Mouse (Mus musculus) large intestine, adult 2 months (tissue): ENCODE data around the gene Tpst2. TPM values are rescaled to one million over a fixed set of nuclear protein-coding genes. Genes with fewer than 3 reads are reported as not detected.

Source experiments
- DNase-seq: peaks from one replicate; pipeline ENCODE4 v3.0.0-alpha.2; 2012; ENCODE audit warnings: low read depth, low spot score
- WGBS: fragments of 180-500 bp; shearing (Covaris S2); methylation state at CpG from one replicate; pipeline ENCODE4 v1.1.7; 2018; 5-methylcytosine and 5-hydroxymethylcytosine counted together
- polyA plus RNA-seq: library from polyadenylated mRNA; depleted of rRNA; stranded (reverse); fragments of >200 nt; gene quantifications from 2 replicates; pipeline ENCODE4 v1.2.3, GENCODE M21; 2012

Tpst2 gene
- polyA plus RNA-seq, 1 experiment = 24.6 TPM

- 75% methylated on average over 6 of the region's 6 CpGs for WGBS
- no peak for DNase-seq
These were observed 44.4 kb downstream of the Tpst2 start for GRCm38 (mm10) chr5:112320936-112321335.

GRCm38 (mm10) chr5:112321376-112321775 lies 44.9 kb downstream of the Tpst2 start:
- no peak for DNase-seq
- WGBS = 82% methylated on average over 4 of the region's 4 CpGs

GRCm38 (mm10) chr5:112323246-112323645 lies 46.8 kb downstream of the Tpst2 start:
- DNase-seq = no peak
- 87% methylated on average over 6 of the region's 6 CpGs for WGBS

- DNase-seq = no peak
- WGBS = 6% methylated on average over 24 of the region's 24 CpGs
These were observed 48.4 kb downstream of the Tpst2 start for GRCm38 (mm10) chr5:112324637-112325545.

- peak; percentile 64 for DNase-seq
- 5% methylated on average over 48 of the region's 48 CpGs for WGBS
These were observed 49.3 kb downstream of the Tpst2 start, which contains the start of gene Tfip11 for GRCm38 (mm10) chr5:112325546-112326445. Gene Tfip11, plus strand, starts transcription at chr5:112326358.

GRCm38 (mm10) chr5:112326446-112327009 lies 50.0 kb downstream of the Tpst2 start:
- no peak for DNase-seq
- WGBS = 1% methylated on average over 33 of the region's 33 CpGs

GRCm38 (mm10) chr5:112327854-112328253 lies 51.4 kb downstream of the Tpst2 start:
- DNase-seq = no peak
- WGBS = 89% methylated on average over 15 of the region's 15 CpGs

GRCm38 (mm10) chr5:112329805-112330564 lies 53.5 kb downstream of the Tpst2 start:
- 90% methylated on average over 14 of the region's 14 CpGs for WGBS
- no peak for DNase-seq

- 24% methylated on average over 2 of the region's 2 CpGs for WGBS
- no peak for DNase-seq
These were observed 59.0 kb downstream of the Tpst2 start for GRCm38 (mm10) chr5:112335473-112335872.

GRCm38 (mm10) chr5:112337004-112337403 lies 60.5 kb downstream of the Tpst2 start:
- DNase-seq = no peak
- WGBS = 91% methylated on average over 22 of the region's 22 CpGs

- no peak for DNase-seq
- WGBS = 41% methylated on average over 7 of the region's 7 CpGs
These were observed 62.7 kb downstream of the Tpst2 start for GRCm38 (mm10) chr5:112339215-112339614.

GRCm38 (mm10) chr5:112342463-112343204 lies 66.1 kb downstream of the Tpst2 start, which contains the start of the genes Srrd and Hps4:
Gene Srrd, minus strand, starts transcription at chr5:112343040.
Gene Hps4, plus strand, starts transcription at chr5:112343083.
- 1% methylated on average over 64 of the region's 64 CpGs for WGBS

GRCm38 (mm10) chr5:112343205-112343595 lies 66.7 kb downstream of the Tpst2 start:
- under 1% methylated on average over 24 of the region's 24 CpGs for WGBS
- DNase-seq = no peak

More at GRCm38 (mm10) chr5:112342463-112343204, 66.1 kb downstream of the Tpst2 start, which contains the start of the genes Srrd and Hps4:
- DNase-seq = no peak

GRCm38 (mm10) chr5:112344092-112344960 lies 67.8 kb downstream of the Tpst2 start:
- no peak for DNase-seq
- WGBS = 33% methylated on average over 6 of the region's 6 CpGs

GRCm38 (mm10) chr5:112346211-112346965 lies 69.9 kb downstream of the Tpst2 start:
- no peak for DNase-seq
- WGBS = 83% methylated on average over 16 of the region's 16 CpGs

GRCm38 (mm10) chr5:112349169-112349568 lies 72.7 kb downstream of the Tpst2 start:
- DNase-seq = no peak
- WGBS = 86% methylated on average over 8 of the region's 8 CpGs

GRCm38 (mm10) chr5:112355493-112355892 lies 79.0 kb downstream of the Tpst2 start:
- 72% methylated on average over 6 of the region's 6 CpGs for WGBS
- no peak for DNase-seq
